Mouse (Mus musculus): ENCODE data around the gene Vsig8.

The Vsig8 gene

GRCm38 (mm10) chr1:172528701-172529100 is 27.0 kb upstream of the Vsig8 start:
- peak; percentile 94 for DNase-seq (ENCODE audit: low spot score)

- peak; percentile 36 for DNase-seq (ENCODE audit: low spot score)
These were observed 25.1 kb upstream of the Vsig8 start for GRCm38 (mm10) chr1:172530544-172531220.

- DNase-seq (ENCODE audit: low spot score), result peak; percentile 73
These were observed 23.2 kb upstream of the Vsig8 start for GRCm38 (mm10) chr1:172532551-172532950.

GRCm38 (mm10) chr1:172535116-172535515 is 20.6 kb upstream of the Vsig8 start:
- no peak for DNase-seq (ENCODE audit: low spot score)

GRCm38 (mm10) chr1:172539827-172540226 is 15.9 kb upstream of the Vsig8 start:
- DNase-seq (ENCODE audit: low spot score), result no peak

GRCm38 (mm10) chr1:172540283-172540820 is 15.4 kb upstream of the Vsig8 start:
- DNase-seq (ENCODE audit: low spot score), result no peak

- DNase-seq (ENCODE audit: low spot score), result no peak
These were observed 9.7 kb upstream of the Vsig8 start for GRCm38 (mm10) chr1:172546062-172546461.

GRCm38 (mm10) chr1:172548501-172548900 is 7.2 kb upstream of the Vsig8 start:
- DNase-seq (ENCODE audit: low spot score), result no peak

GRCm38 (mm10) chr1:172549314-172549713 is 6.4 kb upstream of the Vsig8 start:
- DNase-seq (ENCODE audit: low spot score), result no peak

GRCm38 (mm10) chr1:172549717-172550116 is 6.0 kb upstream of the Vsig8 start:
- no peak for DNase-seq (ENCODE audit: low spot score)

GRCm38 (mm10) chr1:172550551-172550951 is 5.2 kb upstream of the Vsig8 start:
- DNase-seq (ENCODE audit: low spot score), result peak; percentile 77

- no peak for DNase-seq (ENCODE audit: low spot score)
These were observed 4.7 kb upstream of the Vsig8 start for GRCm38 (mm10) chr1:172551009-172551408.

- DNase-seq (ENCODE audit: low spot score), result no peak
These were observed 3.1 kb upstream of the Vsig8 start for GRCm38 (mm10) chr1:172552623-172553022.

GRCm38 (mm10) chr1:172562641-172563464 is 7.1 kb downstream of the Vsig8 start:
- peak; percentile 90 for DNase-seq (ENCODE audit: low spot score)

GRCm38 (mm10) chr1:172563465-172563828 is 7.7 kb downstream of the Vsig8 start:
- no peak for DNase-seq (ENCODE audit: low spot score)

- no peak for DNase-seq (ENCODE audit: low spot score)
These were observed 10.4 kb downstream of the Vsig8 start for GRCm38 (mm10) chr1:172566131-172566530.

GRCm38 (mm10) chr1:172567758-172568157 is 12.0 kb downstream of the Vsig8 start:
- no peak for DNase-seq (ENCODE audit: low spot score)

- no peak for DNase-seq (ENCODE audit: low spot score)
These were observed 24.4 kb downstream of the Vsig8 start for GRCm38 (mm10) chr1:172580116-172580515.

GRCm38 (mm10) chr1:172582436-172582835 is 26.7 kb downstream of the Vsig8 start:
- DNase-seq (ENCODE audit: low spot score), result no peak

GRCm38 (mm10) chr1:172584271-172584670 is 28.5 kb downstream of the Vsig8 start:
- no peak for DNase-seq (ENCODE audit: low spot score)

- no peak for DNase-seq (ENCODE audit: low spot score)
These were observed 29.3 kb downstream of the Vsig8 start for GRCm38 (mm10) chr1:172585026-172585425.

GRCm38 (mm10) chr1:172585612-172586567 is 30.2 kb downstream of the Vsig8 start:
- peak; percentile 39 for DNase-seq (ENCODE audit: low spot score)
